Mouse (Mus musculus) ES-E14 (cell line): Measurements from ENCODE around the gene Uvrag. TPM values are rescaled to one million over a fixed set of nuclear protein-coding genes. Genes with fewer than 3 reads are reported as not detected.

ENCODE experiments used
- DNase-seq: peaks from one replicate; pipeline ENCODE4 v3.0.0-alpha.2; 2013; ENCODE audit warnings: low read depth, low spot score
- H3K27ac ChIP-seq: 2 replicates; pipeline ENCODE4 v1.5.1; 2012; ENCODE audit warnings: low read depth, mild to moderate bottlenecking, low read length, moderate library complexity, mixed read lengths; ENCODE audit not compliant: poor library complexity, insufficient read depth, severe bottlenecking
- H3K36me3 ChIP-seq: 2 replicates; pipeline ENCODE4 v1.6.1; 2012; ENCODE audit warnings: mild to moderate bottlenecking, low read length, moderate library complexity, mixed read lengths; ENCODE audit not compliant: control insufficient read depth, poor library complexity, insufficient read depth, severe bottlenecking
- H3K4me1 ChIP-seq, 2 experiments: fragments of 150-350 bp in 1 of 2; sonication (generic) in 1 of 2; 2 replicates each; pipeline ENCODE4 v1.6.1; 2012; ENCODE audit warnings: low read length in 2 of 2, mild to moderate bottlenecking in 1 of 2, mixed read lengths in 1 of 2; ENCODE audit not compliant: control insufficient read depth in 2 of 2, insufficient read depth in 2 of 2, poor library complexity in 1 of 2
- H3K4me3 ChIP-seq, 2 experiments: fragments of 150-350 bp in 1 of 2; sonication (generic) in 1 of 2; 2 replicates each; pipeline ENCODE4 v1.5.1; 2012; ENCODE audit warnings: low read length in 2 of 2, low read depth in 1 of 2, mild to moderate bottlenecking in 1 of 2, mixed read lengths in 1 of 2; ENCODE audit not compliant: insufficient read depth in 1 of 2, poor library complexity in 1 of 2, severe bottlenecking in 1 of 2
- H3K9ac ChIP-seq: 2 replicates; pipeline ENCODE4 v1.6.1; 2012; ENCODE audit warnings: low read depth, mild to moderate bottlenecking, low read length, mixed read lengths; ENCODE audit not compliant: poor library complexity, insufficient read depth, severe bottlenecking
- H3K9me3 ChIP-seq: fragments of 150-350 bp; sonication (generic); 2 replicates; pipeline ENCODE4 v1.6.1; 2012; ENCODE audit warnings: low read depth, mild to moderate bottlenecking, low read length; ENCODE audit not compliant: control insufficient read depth, insufficient read depth
- CHD2 ChIP-seq: IDR thresholded peaks from 2 replicates; pipeline ENCODE4 v1.6.1; 2014; ENCODE audit warnings: mild to moderate bottlenecking, low read depth, low read length, inconsistent platforms
- HCFC1 ChIP-seq: IDR thresholded peaks from 2 replicates; pipeline ENCODE4 v1.6.1; 2012; ENCODE audit warnings: low read length, inconsistent platforms, borderline replicate concordance; ENCODE audit not compliant: insufficient read depth
- MAFK ChIP-seq: IDR thresholded peaks from 2 replicates; pipeline ENCODE4 v1.6.1; 2014; ENCODE audit warnings: mild to moderate bottlenecking, low read depth, low read length, inconsistent platforms; ENCODE audit not compliant: insufficient read depth
- ZC3H11A ChIP-seq: IDR thresholded peaks from 2 replicates; pipeline ENCODE4 v1.6.1; 2012; ENCODE audit warnings: low read depth, mild to moderate bottlenecking, inconsistent platforms, low read length, borderline replicate concordance
- ZNF384 ChIP-seq: IDR thresholded peaks from 2 replicates; pipeline ENCODE4 v1.6.1; 2012; ENCODE audit warnings: low read depth, low read length, inconsistent platforms
- in situ Hi-C, 2 experiments: fragments of 600-800 bp; cut with MboI; formaldehyde crosslinking; loops; one replicate each; pipeline ENCODE4 v1.15.1; 2025; ENCODE audit warnings: low sequenced_read_pairs in 2 of 2, inconsistent platforms in 1 of 2; ENCODE audit not compliant: unreplicated experiment in 2 of 2
- total RNA-seq: library from RNA; depleted of rRNA; stranded (reverse); fragments of 300-350 nt; gene quantifications from 2 replicates; pipeline ENCODE4 v1.2.3, GENCODE M21; 2012

The Uvrag gene
- total RNA-seq, 1 experiment, result 14.6 TPM

- Histone ChIP-seq H3K36me3 (peaks cover 3% of the 10 kb centered on the region; the same call in 1 of the 2 replicates), H3K4me3 (no peak overlapping the region), H3K27ac (no peak overlapping the region), H3K4me1 (peaks cover 0 to 6% of the 10 kb centered on the region in 2 experiments; a peak in 2 of 4 replicates), H3K9me3 (no peaks in the 10 kb centered on the region), H3K9ac (no peak overlapping the region)
- in situ Hi-C loops, result no loop called here
- TF ChIP-seq ZNF384 (no peak), ZC3H11A (no peak), HCFC1 (no peak)
- no peak for DNase-seq
Observed at GRCm38 (mm10) chr7:98985489-98985888, 155.5 kb downstream of the Uvrag start.

GRCm38 (mm10) chr7:98984319-98984718, 156.6 kb downstream of the Uvrag start:
- in situ Hi-C loops, result no loop called here

GRCm38 (mm10) chr7:98983058-98983457, 157.9 kb downstream of the Uvrag start:
- H3K4me1 ChIP-seq, result peaks cover 0 to 6% of the 10 kb centered on the region in 2 experiments; a peak in 2 of 4 replicates
- TF ChIP-seq CHD2 (no peak), HCFC1 (no peak), ZNF384 (no peak), MAFK (no peak), ZC3H11A (no peak)
- no peak overlapping the region for H3K4me3 ChIP-seq
- in situ Hi-C loops, result no loop called here
- H3K9me3 ChIP-seq, result no peaks in the 10 kb centered on the region
- H3K9ac ChIP-seq, result no peak overlapping the region
- no peak overlapping the region for H3K27ac ChIP-seq
- DNase-seq, result no peak
- H3K36me3 ChIP-seq, result peaks cover 3% of the 10 kb centered on the region; the same call in 1 of the 2 replicates

More at GRCm38 (mm10) chr7:98984319-98984718, 156.6 kb downstream of the Uvrag start:
- Histone ChIP-seq H3K4me3 (no peak overlapping the region), H3K9me3 (no peaks in the 10 kb centered on the region), H3K27ac (no peak overlapping the region), H3K9ac (no peak overlapping the region), H3K4me1 (peaks cover 0 to 6% of the 10 kb centered on the region in 2 experiments; a peak in 2 of 4 replicates), H3K36me3 (peaks cover 3% of the 10 kb centered on the region; the same call in 1 of the 2 replicates)
- DNase-seq, result no peak
- TF ChIP-seq ZNF384 (no peak), ZC3H11A (no peak), CHD2 (no peak), MAFK (no peak), HCFC1 (no peak)

- Histone ChIP-seq H3K36me3 (peaks cover 3% of the 10 kb centered on the region; the same call in 1 of the 2 replicates), H3K4me3 (no peak overlapping the region), H3K27ac (no peak overlapping the region), H3K4me1 (peaks cover 0 to 2% of the 10 kb centered on the region in 2 experiments; a peak in 2 of 4 replicates), H3K9ac (no peak overlapping the region), H3K9me3 (no peaks in the 10 kb centered on the region)
- TF ChIP-seq CHD2, result no peak
- in situ Hi-C loops, result no loop called here
- DNase-seq, result no peak
Observed at GRCm38 (mm10) chr7:98981423-98981822, 159.5 kb downstream of the Uvrag start.

GRCm38 (mm10) chr7:98976839-98977457, 164.0 kb downstream of the Uvrag start:
- H3K4me1 ChIP-seq, result no peaks in the 10 kb centered on the region
- H3K4me3 ChIP-seq, result no peak overlapping the region
- no peak overlapping the region for H3K9ac ChIP-seq
- H3K9me3 ChIP-seq, result no peaks in the 10 kb centered on the region
- DNase-seq, result no peak
- in situ Hi-C loops, result no loop called here
- no peak overlapping the region for H3K27ac ChIP-seq
- no peak for TF ChIP-seq ZC3H11A
- TF ChIP-seq HCFC1, result no peak
- TF ChIP-seq ZNF384, result no peak
- no peak for TF ChIP-seq MAFK
- TF ChIP-seq CHD2, result no peak
- H3K36me3 ChIP-seq, result no peaks in the 10 kb centered on the region
